Mouse (Mus musculus) kidney, postnatal 25 days (tissue): ENCODE measurements around the gene Zfp141.

ENCODE experiments used
- DNase-seq, 2 experiments: peaks; one replicate each; pipeline ENCODE4 v3.0.0; 2021; ENCODE audit warnings: mixed read lengths in 2 of 2

Zfp141 gene

DNA sequence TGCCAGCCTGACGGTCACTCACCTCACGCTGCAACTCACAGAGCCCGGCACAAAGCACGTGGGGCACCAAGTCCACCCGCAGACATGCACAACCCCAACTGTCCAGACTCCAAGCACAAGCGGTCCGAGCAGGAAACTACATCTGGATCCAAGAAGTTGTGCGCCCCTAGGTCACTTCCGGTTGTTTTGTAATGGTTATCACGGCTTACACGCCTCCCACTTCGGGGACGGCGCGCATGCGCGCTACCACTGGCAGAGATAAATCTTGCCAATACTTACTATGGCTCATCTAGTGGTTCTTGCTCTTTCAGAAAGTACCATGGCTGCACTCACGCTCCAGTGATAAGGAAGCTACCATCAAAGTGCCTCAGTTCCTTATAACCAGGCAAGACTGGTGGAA lies at the start of gene Zfp141:
TSS of gene Zfp141 (minus strand) at position 153 of the 400 bp plus-strand sequence.
- peak; percentile 85 to 93 for DNase-seq

- no peak for DNase-seq
Observed at GRCm38 (mm10) chr7:42551766-42552165, 46.2 kb upstream of the Zfp141 start.

DNA sequence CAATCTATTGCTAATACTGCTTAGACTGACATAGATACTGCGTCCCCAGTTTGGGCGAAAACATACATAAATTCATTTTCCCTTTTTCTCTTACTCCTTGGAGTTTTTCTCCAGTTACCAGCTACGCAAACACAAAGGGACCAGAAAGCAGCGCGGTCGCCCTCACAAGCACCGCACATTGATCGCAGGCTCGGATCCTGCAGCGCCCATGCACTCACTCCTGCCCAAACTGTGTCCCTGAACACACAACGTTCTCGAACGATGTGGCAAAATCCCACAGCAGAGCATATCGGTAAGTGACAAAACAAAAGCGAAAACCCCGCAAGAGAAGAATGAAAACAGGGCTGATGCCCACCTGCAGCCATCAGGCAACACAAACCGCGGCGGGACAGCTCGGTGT lies 354 bp downstream of the Zfp141 start:
- DNase-seq, result peak in 1 of 2 experiments; percentile 3

- no peak for DNase-seq
Observed at GRCm38 (mm10) chr7:42498248-42498647, 7.3 kb downstream of the Zfp141 start.

GRCm38 (mm10) chr7:42497356-42497755 lies 8.2 kb downstream of the Zfp141 start:
- no peak for DNase-seq

GRCm38 (mm10) chr7:42496202-42496601 lies 9.3 kb downstream of the Zfp141 start:
- no peak for DNase-seq

GRCm38 (mm10) chr7:42490859-42491258 lies 14.7 kb downstream of the Zfp141 start:
- no peak for DNase-seq

GRCm38 (mm10) chr7:42490358-42490757 lies 15.2 kb downstream of the Zfp141 start:
- no peak for DNase-seq

- DNase-seq, result no peak
Observed at GRCm38 (mm10) chr7:42454640-42455039, 50.9 kb downstream of the Zfp141 start.

DNA sequence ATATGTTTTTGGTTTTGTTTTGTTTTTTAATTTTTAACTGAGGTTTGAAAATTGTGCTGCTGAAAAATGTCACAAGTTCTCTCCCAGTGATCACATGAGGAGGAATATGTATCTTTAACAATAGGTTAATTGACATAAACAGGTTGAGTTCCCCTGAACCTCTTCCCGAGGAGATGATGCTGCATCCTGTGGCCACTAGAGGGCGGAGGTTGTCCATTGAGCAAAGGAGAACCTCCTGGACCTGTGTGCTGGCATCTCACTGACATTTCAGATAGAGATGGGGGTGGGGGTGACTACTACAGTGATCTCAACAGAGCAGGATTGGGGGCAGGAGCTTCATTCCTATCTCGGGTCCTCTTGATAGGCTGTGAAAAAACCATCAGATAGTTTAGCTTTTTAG lies 54.9 kb downstream of the Zfp141 start:
- peak in 1 of 2 experiments; percentile 28 for DNase-seq

GRCm38 (mm10) chr7:42447850-42448249 lies 57.7 kb downstream of the Zfp141 start, which contains the start of gene 4933421I07Rik:
TSS of gene 4933421I07Rik (minus strand) at chr7:42448120.
- DNase-seq, result no peak

GRCm38 (mm10) chr7:42447352-42447751 lies 58.2 kb downstream of the Zfp141 start:
- DNase-seq, result no peak
